Mouse (Mus musculus): ENCODE measurements around the gene Bcl2. TPM values are rescaled to one million over a fixed set of nuclear protein-coding genes. Genes with fewer than 3 reads are reported as not detected.

Gene Bcl2
- polyA plus RNA-seq, 1 experiment from 2014 or later = 19.2 TPM

GRCm38 (mm10) chr1:106650427-106650826, 63.6 kb downstream of the Bcl2 start:
- no peaks in the 10 kb centered on the region for H3K27me3 ChIP-seq (ENCODE audit: control insufficient read depth, insufficient read depth, low read length)
- no peak overlapping the region for H3K9ac ChIP-seq (replicated peaks; ENCODE audit: low read depth, low read length)
- H3K27ac ChIP-seq (ENCODE audit: low read length) = no peak overlapping the region
- no peak overlapping the region for H3K4me2 ChIP-seq (replicated peaks; ENCODE audit: low read depth, low read length)
- peaks cover 8% of the 10 kb centered on the region; the same call in 1 of the 2 replicates for H3K4me1 ChIP-seq (ENCODE audit: control insufficient read depth, insufficient read depth, low read length)
- no peak overlapping the region for H3K4me3 ChIP-seq (ENCODE audit: low read depth, low read length)
- H3K9me3 ChIP-seq (ENCODE audit: control insufficient read depth, low read depth, low read length) = no peaks in the 10 kb centered on the region
- ATAC-seq (ENCODE audit: insufficient number of reproducible peaks, insufficient read depth, low FRiP score, low read depth) = no peak
- 93% methylated on average over 4 of the region's 4 CpGs for WGBS
- no peaks in the 10 kb centered on the region for H3K36me3 ChIP-seq (ENCODE audit: control insufficient read depth, insufficient read depth, low read length)

GRCm38 (mm10) chr1:106647336-106647735, 66.7 kb downstream of the Bcl2 start:
- Histone ChIP-seq H3K9me3 (ENCODE audit: control insufficient read depth, low read depth, low read length) (no peaks in the 10 kb centered on the region), H3K4me3 (ENCODE audit: low read depth, low read length) (no peak overlapping the region), H3K36me3 (ENCODE audit: control insufficient read depth, insufficient read depth, low read length) (no peaks in the 10 kb centered on the region), H3K4me1 (ENCODE audit: control insufficient read depth, insufficient read depth, low read length) (peaks cover 8% of the 10 kb centered on the region; the same call in 1 of the 2 replicates), H3K27me3 (ENCODE audit: control insufficient read depth, insufficient read depth, low read length) (no peaks in the 10 kb centered on the region), H3K9ac (replicated peaks; ENCODE audit: low read depth, low read length) (no peak overlapping the region), H3K4me2 (replicated peaks; ENCODE audit: low read depth, low read length) (no peak overlapping the region), H3K27ac (ENCODE audit: low read length) (no peak overlapping the region)
- 91% methylated on average over 3 of the region's 3 CpGs for WGBS
- ATAC-seq (ENCODE audit: insufficient number of reproducible peaks, insufficient read depth, low FRiP score, low read depth) = no peak

GRCm38 (mm10) chr1:106644566-106644965, 69.5 kb downstream of the Bcl2 start:
- WGBS = 83% methylated on average over 4 of the region's 4 CpGs

GRCm38 (mm10) chr1:106643527-106643926, 70.5 kb downstream of the Bcl2 start:
- ATAC-seq (ENCODE audit: insufficient number of reproducible peaks, insufficient read depth, low FRiP score, low read depth) = no peak
- WGBS = 52% methylated on average over 3 of the region's 3 CpGs
- Histone ChIP-seq H3K36me3 (ENCODE audit: control insufficient read depth, insufficient read depth, low read length) (no peaks in the 10 kb centered on the region), H3K4me2 (replicated peaks; ENCODE audit: low read depth, low read length) (no peak overlapping the region), H3K9ac (replicated peaks; ENCODE audit: low read depth, low read length) (no peak overlapping the region), H3K27ac (ENCODE audit: low read length) (no peak overlapping the region), H3K4me1 (ENCODE audit: control insufficient read depth, insufficient read depth, low read length) (no peaks in the 10 kb centered on the region), H3K9me3 (ENCODE audit: control insufficient read depth, low read depth, low read length) (no peaks in the 10 kb centered on the region), H3K27me3 (ENCODE audit: control insufficient read depth, insufficient read depth, low read length) (no peaks in the 10 kb centered on the region), H3K4me3 (ENCODE audit: low read depth, low read length) (no peak overlapping the region)

More at GRCm38 (mm10) chr1:106644566-106644965, 69.5 kb downstream of the Bcl2 start:
- H3K9me3 ChIP-seq (ENCODE audit: control insufficient read depth, low read depth, low read length) = no peaks in the 10 kb centered on the region
- H3K4me3 ChIP-seq (ENCODE audit: low read depth, low read length) = no peak overlapping the region
- H3K36me3 ChIP-seq (ENCODE audit: control insufficient read depth, insufficient read depth, low read length) = no peaks in the 10 kb centered on the region
- ATAC-seq (ENCODE audit: insufficient number of reproducible peaks, insufficient read depth, low FRiP score, low read depth) = no peak
- H3K4me2 ChIP-seq (replicated peaks; ENCODE audit: low read depth, low read length) = no peak overlapping the region
- no peak overlapping the region for H3K9ac ChIP-seq (replicated peaks; ENCODE audit: low read depth, low read length)
- no peaks in the 10 kb centered on the region for H3K4me1 ChIP-seq (ENCODE audit: control insufficient read depth, insufficient read depth, low read length)
- H3K27me3 ChIP-seq (ENCODE audit: control insufficient read depth, insufficient read depth, low read length) = no peaks in the 10 kb centered on the region
- H3K27ac ChIP-seq (ENCODE audit: low read length) = no peak overlapping the region

- Histone ChIP-seq H3K4me3 (ENCODE audit: low read depth, low read length) (no peak overlapping the region), H3K9me3 (ENCODE audit: control insufficient read depth, low read depth, low read length) (no peaks in the 10 kb centered on the region), H3K36me3 (ENCODE audit: control insufficient read depth, insufficient read depth, low read length) (no peaks in the 10 kb centered on the region), H3K27ac (ENCODE audit: low read length) (no peak overlapping the region), H3K27me3 (ENCODE audit: control insufficient read depth, insufficient read depth, low read length) (no peaks in the 10 kb centered on the region), H3K4me1 (ENCODE audit: control insufficient read depth, insufficient read depth, low read length) (peaks cover 14% of the 10 kb centered on the region; the same call in 1 of the 2 replicates), H3K9ac (replicated peaks; ENCODE audit: low read depth, low read length) (no peak overlapping the region), H3K4me2 (replicated peaks; ENCODE audit: low read depth, low read length) (no peak overlapping the region)
- WGBS = 92% methylated on average over 1 of the region's 1 CpGs
- no peak for ATAC-seq (ENCODE audit: insufficient number of reproducible peaks, insufficient read depth, low FRiP score, low read depth)
Observed at GRCm38 (mm10) chr1:106640577-106640976, 73.5 kb downstream of the Bcl2 start.

GRCm38 (mm10) chr1:106637705-106638104, 76.4 kb downstream of the Bcl2 start:
- no peak overlapping the region for H3K4me2 ChIP-seq (replicated peaks; ENCODE audit: low read depth, low read length)
- H3K4me3 ChIP-seq (ENCODE audit: low read depth, low read length) = no peak overlapping the region
- peaks cover 16% of the 10 kb centered on the region; the same call in 1 of the 2 replicates for H3K4me1 ChIP-seq (ENCODE audit: control insufficient read depth, insufficient read depth, low read length)
- no peak overlapping the region for H3K27ac ChIP-seq (ENCODE audit: low read length)
- no peaks in the 10 kb centered on the region for H3K27me3 ChIP-seq (ENCODE audit: control insufficient read depth, insufficient read depth, low read length)
- H3K9me3 ChIP-seq (ENCODE audit: control insufficient read depth, low read depth, low read length) = no peaks in the 10 kb centered on the region
- no peak overlapping the region for H3K9ac ChIP-seq (replicated peaks; ENCODE audit: low read depth, low read length)
- 93% methylated on average over 11 of the region's 11 CpGs for WGBS
- ATAC-seq (ENCODE audit: insufficient number of reproducible peaks, insufficient read depth, low FRiP score, low read depth) = no peak
- H3K36me3 ChIP-seq (ENCODE audit: control insufficient read depth, insufficient read depth, low read length) = no peaks in the 10 kb centered on the region

- Histone ChIP-seq H3K4me1 (ENCODE audit: control insufficient read depth, insufficient read depth, low read length) (peaks cover 16% of the 10 kb centered on the region; the same call in 1 of the 2 replicates), H3K36me3 (ENCODE audit: control insufficient read depth, insufficient read depth, low read length) (no peaks in the 10 kb centered on the region), H3K9ac (replicated peaks; ENCODE audit: low read depth, low read length) (no peak overlapping the region), H3K27me3 (ENCODE audit: control insufficient read depth, insufficient read depth, low read length) (no peaks in the 10 kb centered on the region), H3K9me3 (ENCODE audit: control insufficient read depth, low read depth, low read length) (no peaks in the 10 kb centered on the region), H3K4me3 (ENCODE audit: low read depth, low read length) (no peak overlapping the region), H3K27ac (ENCODE audit: low read length) (peak overlapping the region; percentile 44; the same call in 1 of the 2 replicates), H3K4me2 (replicated peaks; ENCODE audit: low read depth, low read length) (no peak overlapping the region)
- ATAC-seq (ENCODE audit: insufficient number of reproducible peaks, insufficient read depth, low FRiP score, low read depth) = peak; percentile 57; the same call in 1 of the 2 replicates
- 21% methylated on average over 2 of the region's 2 CpGs for WGBS
Observed at GRCm38 (mm10) chr1:106636714-106637113, 77.4 kb downstream of the Bcl2 start.

GRCm38 (mm10) chr1:106633207-106633606, 80.9 kb downstream of the Bcl2 start:
- Histone ChIP-seq H3K27ac (ENCODE audit: low read length) (no peak overlapping the region), H3K9ac (replicated peaks; ENCODE audit: low read depth, low read length) (no peak overlapping the region), H3K4me1 (ENCODE audit: control insufficient read depth, insufficient read depth, low read length) (peaks cover 44% of the 10 kb centered on the region), H3K27me3 (ENCODE audit: control insufficient read depth, insufficient read depth, low read length) (no peaks in the 10 kb centered on the region), H3K9me3 (ENCODE audit: control insufficient read depth, low read depth, low read length) (no peaks in the 10 kb centered on the region), H3K4me2 (replicated peaks; ENCODE audit: low read depth, low read length) (no peak overlapping the region), H3K36me3 (ENCODE audit: control insufficient read depth, insufficient read depth, low read length) (no peaks in the 10 kb centered on the region), H3K4me3 (ENCODE audit: low read depth, low read length) (no peak overlapping the region)
- ATAC-seq (ENCODE audit: insufficient number of reproducible peaks, insufficient read depth, low FRiP score, low read depth) = no peak
- WGBS = 46% methylated on average over 3 of the region's 3 CpGs

GRCm38 (mm10) chr1:106631869-106632463, 82.1 kb downstream of the Bcl2 start:
- WGBS = 91% methylated on average over 3 of the region's 3 CpGs
- Histone ChIP-seq H3K9ac (replicated peaks; ENCODE audit: low read depth, low read length) (no peak overlapping the region), H3K27me3 (ENCODE audit: control insufficient read depth, insufficient read depth, low read length) (no peaks in the 10 kb centered on the region), H3K36me3 (ENCODE audit: control insufficient read depth, insufficient read depth, low read length) (no peaks in the 10 kb centered on the region), H3K4me1 (ENCODE audit: control insufficient read depth, insufficient read depth, low read length) (peaks cover 40% of the 10 kb centered on the region), H3K9me3 (ENCODE audit: control insufficient read depth, low read depth, low read length) (no peaks in the 10 kb centered on the region), H3K4me3 (ENCODE audit: low read depth, low read length) (no peak overlapping the region), H3K4me2 (replicated peaks; ENCODE audit: low read depth, low read length) (no peak overlapping the region), H3K27ac (ENCODE audit: low read length) (no peak overlapping the region)
- no peak for ATAC-seq (ENCODE audit: insufficient number of reproducible peaks, insufficient read depth, low FRiP score, low read depth)

Measured in stomach, embryonic 14.5 days (tissue).